Mouse (Mus musculus): Measurements from ENCODE around the gene Ssh2. TPM values are rescaled to one million over a fixed set of nuclear protein-coding genes. Genes with fewer than 3 reads are reported as not detected.

The Ssh2 gene
- polyA plus RNA-seq, 1 experiment from 2014 or later, result 13.8 TPM

DNA sequence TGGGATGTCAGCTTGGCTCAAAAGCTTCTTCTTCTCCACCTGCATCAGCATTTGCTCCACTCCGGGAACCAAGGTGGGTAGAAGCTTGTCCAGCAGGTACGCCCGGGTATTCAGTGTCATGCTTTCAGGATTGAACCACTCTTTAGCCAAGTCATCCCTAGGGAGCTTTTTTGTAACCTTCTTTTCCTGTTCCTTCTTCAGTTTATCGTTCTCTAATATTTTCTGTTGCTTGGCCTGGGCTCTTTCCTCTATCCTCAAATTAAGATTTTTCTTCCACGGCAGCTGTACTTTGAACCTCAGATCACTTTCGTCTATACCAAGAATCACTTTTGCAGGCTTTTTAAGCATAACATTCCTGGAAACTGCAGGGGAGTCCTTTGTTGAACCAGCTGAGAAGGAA is 27.2 kb upstream of the Ssh2 start, which contains the start of gene Efcab5:
Efcab5 (minus strand) TSS at position 101 of the 400 bp plus-strand sequence.
- Histone ChIP-seq H3K27me3 (replicated peaks; ENCODE audit: control insufficient read depth, insufficient read depth, low read length) (no peaks in the 10 kb centered on the region), H3K4me2 (ENCODE audit: low read length) (no peak within 1 kb of the TSS), H3K9ac (ENCODE audit: low read depth, low read length) (no peak within 1 kb of the TSS), H3K4me1 (ENCODE audit: control insufficient read depth, insufficient read depth, low read depth, low read length) (no peaks in the 10 kb centered on the region), H3K36me3 (ENCODE audit: control insufficient read depth, insufficient read depth, low read length) (no peaks in the 10 kb centered on the region), H3K27ac (ENCODE audit: low read depth, low read length) (no peak within 1 kb of the TSS), H3K9me3 (ENCODE audit: control insufficient read depth, low read length) (no peaks in the 10 kb centered on the region), H3K4me3 (ENCODE audit: low read length) (no peak within 1 kb of the TSS)
- 83% methylated on average over 6 of the region's 6 CpGs for WGBS
- no peak for ATAC-seq

DNA sequence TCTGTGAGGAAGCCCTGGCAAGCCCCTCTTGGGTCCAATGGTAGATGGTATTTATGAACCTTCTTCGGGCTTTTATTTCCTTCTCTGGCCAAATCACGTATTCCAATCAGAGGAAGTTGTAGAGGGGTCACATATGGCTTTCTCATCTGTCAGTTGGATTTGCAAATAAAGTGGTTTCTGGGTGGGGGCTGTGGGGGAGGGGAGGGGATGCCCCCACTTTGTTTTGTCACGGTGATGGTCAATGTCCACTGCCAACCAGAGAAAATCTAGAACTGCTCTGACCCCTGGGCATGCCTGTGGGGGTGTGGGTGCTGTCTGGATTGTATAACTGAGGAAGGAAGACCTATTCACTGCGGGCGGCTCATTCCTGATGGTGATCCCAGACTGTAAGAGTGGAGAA is 22.7 kb upstream of the Ssh2 start:
- Histone ChIP-seq H3K27ac (ENCODE audit: low read depth, low read length) (no peak overlapping the region), H3K4me2 (ENCODE audit: low read length) (no peak overlapping the region), H3K4me3 (ENCODE audit: low read length) (no peak overlapping the region), H3K4me1 (ENCODE audit: control insufficient read depth, insufficient read depth, low read depth, low read length) (no peaks in the 10 kb centered on the region), H3K9me3 (ENCODE audit: control insufficient read depth, low read length) (no peaks in the 10 kb centered on the region), H3K36me3 (ENCODE audit: control insufficient read depth, insufficient read depth, low read length) (no peaks in the 10 kb centered on the region), H3K27me3 (replicated peaks; ENCODE audit: control insufficient read depth, insufficient read depth, low read length) (no peaks in the 10 kb centered on the region), H3K9ac (ENCODE audit: low read depth, low read length) (no peak overlapping the region)
- 53% methylated on average over 5 of the region's 5 CpGs for WGBS
- no peak for ATAC-seq

DNA sequence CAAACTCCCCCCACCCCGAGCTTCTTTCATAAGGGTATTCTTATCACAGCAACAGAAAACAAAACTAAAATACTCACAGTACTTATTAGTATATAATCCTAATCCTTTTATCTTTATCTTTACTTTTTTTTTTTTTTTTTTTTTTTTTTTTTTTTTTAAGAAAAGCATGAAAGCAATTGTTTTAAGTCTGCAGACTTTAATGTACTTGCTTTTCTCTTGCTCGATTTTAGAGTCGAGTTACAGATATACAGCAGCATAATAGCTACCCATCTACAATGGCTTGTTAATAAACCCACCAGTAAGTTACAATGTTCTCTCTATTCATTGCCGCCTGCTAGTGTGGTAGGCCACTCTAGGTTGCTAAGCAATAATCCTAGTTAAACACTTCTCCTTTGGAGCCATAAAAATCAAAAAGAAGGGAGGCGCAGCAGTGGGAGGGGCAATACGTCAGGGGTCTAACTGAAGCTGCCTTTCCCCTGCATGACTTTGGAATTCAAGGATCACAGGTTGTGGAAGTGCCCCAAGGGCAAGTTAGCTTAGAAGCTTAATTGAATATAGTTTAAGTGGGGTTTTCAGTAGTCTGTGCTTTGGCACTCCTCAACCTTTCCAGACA is 22.0 kb upstream of the Ssh2 start:
- WGBS, result 32% methylated on average over 6 of the region's 6 CpGs
- no peaks in the 10 kb centered on the region for H3K27me3 ChIP-seq (replicated peaks; ENCODE audit: control insufficient read depth, insufficient read depth, low read length)
- no peaks in the 10 kb centered on the region for H3K4me1 ChIP-seq (ENCODE audit: control insufficient read depth, insufficient read depth, low read depth, low read length)
- H3K27ac ChIP-seq (ENCODE audit: low read depth, low read length), result no peak overlapping the region
- H3K36me3 ChIP-seq (ENCODE audit: control insufficient read depth, insufficient read depth, low read length), result no peaks in the 10 kb centered on the region
- H3K4me2 ChIP-seq (ENCODE audit: low read length), result no peak overlapping the region
- H3K4me3 ChIP-seq (ENCODE audit: low read length), result no peak overlapping the region
- no peak overlapping the region for H3K9ac ChIP-seq (ENCODE audit: low read depth, low read length)
- no peaks in the 10 kb centered on the region for H3K9me3 ChIP-seq (ENCODE audit: control insufficient read depth, low read length)
- no peak for ATAC-seq

DNA sequence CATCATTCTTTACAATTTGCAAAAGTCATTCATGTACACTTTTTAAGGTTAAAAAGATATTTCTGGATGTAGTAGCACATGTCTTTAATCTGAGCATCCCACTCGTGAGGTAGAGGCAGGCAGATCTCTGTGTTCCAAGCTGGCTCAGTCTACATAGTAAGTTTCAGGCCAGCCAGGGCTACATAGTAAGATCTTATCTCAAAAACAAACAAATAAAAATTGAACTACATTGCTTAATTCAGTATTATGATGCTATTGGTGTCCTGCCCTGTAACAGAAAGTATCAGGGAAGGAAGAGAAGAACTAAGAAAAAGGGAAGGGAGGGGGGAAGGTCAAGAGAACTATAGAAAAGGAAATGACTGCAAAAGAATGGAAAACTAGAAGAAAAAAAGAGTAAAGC is 21.3 kb upstream of the Ssh2 start:
- Histone ChIP-seq H3K9me3 (ENCODE audit: control insufficient read depth, low read length) (no peaks in the 10 kb centered on the region), H3K27me3 (replicated peaks; ENCODE audit: control insufficient read depth, insufficient read depth, low read length) (no peaks in the 10 kb centered on the region), H3K4me2 (ENCODE audit: low read length) (no peak overlapping the region), H3K4me1 (ENCODE audit: control insufficient read depth, insufficient read depth, low read depth, low read length) (no peaks in the 10 kb centered on the region), H3K36me3 (ENCODE audit: control insufficient read depth, insufficient read depth, low read length) (no peaks in the 10 kb centered on the region), H3K27ac (ENCODE audit: low read depth, low read length) (no peak overlapping the region), H3K9ac (ENCODE audit: low read depth, low read length) (no peak overlapping the region), H3K4me3 (ENCODE audit: low read length) (no peak overlapping the region)
- ATAC-seq, result no peak
- WGBS, result 77% methylated on average over 1 of the region's 1 CpGs

DNA sequence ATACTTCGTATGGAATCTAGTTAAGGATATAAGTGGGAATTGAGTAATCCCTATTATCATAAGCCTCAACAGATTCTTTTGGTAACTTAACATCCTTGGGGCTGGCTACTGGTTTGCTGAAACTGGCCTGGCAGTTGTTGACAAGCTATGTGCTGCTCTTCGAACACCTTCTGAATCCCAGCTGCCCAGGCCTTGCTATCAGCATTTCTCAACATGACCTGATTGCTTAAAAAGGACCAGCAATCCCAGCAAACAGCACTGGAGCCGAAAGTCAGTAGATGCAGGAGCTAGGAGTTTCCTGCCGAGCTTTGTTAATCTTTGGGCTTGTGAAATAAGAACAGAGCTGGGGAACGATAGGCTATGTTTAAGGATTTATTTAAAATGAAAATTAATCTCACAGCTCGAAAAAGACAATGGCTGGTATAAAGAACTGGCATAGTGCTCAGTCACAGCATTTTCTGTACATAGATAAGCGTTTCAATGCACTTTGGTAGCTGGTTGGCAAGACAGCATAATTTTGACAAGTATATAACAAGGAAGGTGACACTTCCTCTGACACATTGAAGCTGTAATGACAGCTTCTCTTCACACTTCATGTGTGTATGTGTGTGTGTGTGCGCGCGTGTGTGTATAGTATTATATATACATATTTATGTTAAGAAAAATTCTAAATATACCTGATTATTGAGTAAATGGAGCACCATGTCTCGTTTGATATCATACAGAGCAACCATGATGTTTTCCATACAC is 20.6 kb upstream of the Ssh2 start:
- ATAC-seq, result no peak
- 77% methylated on average over 11 of the region's 11 CpGs for WGBS

DNA sequence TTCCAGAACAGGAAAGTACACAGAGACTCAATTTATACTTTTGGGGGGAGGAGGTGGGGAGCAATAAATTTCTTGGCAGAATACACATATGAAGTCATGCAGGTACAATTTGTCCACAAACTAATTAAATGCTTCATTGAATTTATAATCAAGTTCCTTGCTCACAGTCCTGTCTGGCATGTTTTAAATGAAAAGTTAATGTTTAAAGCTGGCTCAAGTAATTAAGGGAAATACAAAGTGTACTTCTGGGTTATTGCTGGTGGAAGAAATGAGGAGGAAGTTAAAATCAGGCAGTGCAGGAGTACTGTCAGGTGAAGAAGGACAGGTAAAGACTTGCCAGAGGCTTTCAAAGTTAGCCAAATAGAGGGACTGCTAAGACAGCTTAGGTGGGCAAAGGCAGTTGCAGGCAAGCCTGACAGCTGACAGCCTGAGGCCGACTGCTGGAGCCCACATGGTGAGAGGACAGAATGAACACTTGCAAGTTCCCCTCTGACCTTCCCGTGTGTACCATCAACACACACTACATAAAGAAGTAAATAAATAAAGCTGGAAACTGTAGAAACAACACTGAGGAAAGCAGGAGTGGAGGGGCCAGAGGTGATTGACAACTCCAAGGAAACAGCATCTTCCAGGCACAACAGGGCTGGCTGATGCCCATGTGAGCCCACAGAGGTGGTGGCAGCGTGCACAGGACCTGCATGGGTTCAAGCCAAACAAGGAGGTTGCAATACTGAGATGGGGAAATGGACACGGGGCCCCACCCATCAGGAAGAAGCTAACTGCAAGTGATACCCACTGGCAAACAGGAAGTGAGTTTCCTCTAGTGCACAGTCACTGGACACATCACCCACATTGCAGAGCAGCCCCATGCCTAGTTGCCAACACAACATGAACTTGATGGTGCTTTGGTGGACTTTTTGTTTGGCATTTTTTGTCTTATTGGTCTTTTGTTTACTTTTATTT is 19.6 kb upstream of the Ssh2 start:
- ATAC-seq, result no peak
- Histone ChIP-seq H3K4me3 (ENCODE audit: low read length) (no peak overlapping the region), H3K27me3 (replicated peaks; ENCODE audit: control insufficient read depth, insufficient read depth, low read length) (no peaks in the 10 kb centered on the region), H3K4me1 (ENCODE audit: control insufficient read depth, insufficient read depth, low read depth, low read length) (no peaks in the 10 kb centered on the region), H3K36me3 (ENCODE audit: control insufficient read depth, insufficient read depth, low read length) (no peaks in the 10 kb centered on the region), H3K27ac (ENCODE audit: low read depth, low read length) (no peak overlapping the region), H3K9ac (ENCODE audit: low read depth, low read length) (no peak overlapping the region), H3K9me3 (ENCODE audit: control insufficient read depth, low read length) (no peaks in the 10 kb centered on the region), H3K4me2 (ENCODE audit: low read length) (no peak overlapping the region)
- 44% methylated on average over 4 of the region's 4 CpGs for WGBS

More for the DNA sequence above, 20.6 kb upstream of the Ssh2 start:
- Histone ChIP-seq H3K4me3 (ENCODE audit: low read length) (no peak overlapping the region), H3K9me3 (ENCODE audit: control insufficient read depth, low read length) (no peaks in the 10 kb centered on the region), H3K36me3 (ENCODE audit: control insufficient read depth, insufficient read depth, low read length) (no peaks in the 10 kb centered on the region), H3K4me2 (ENCODE audit: low read length) (no peak overlapping the region), H3K27ac (ENCODE audit: low read depth, low read length) (no peak overlapping the region), H3K4me1 (ENCODE audit: control insufficient read depth, insufficient read depth, low read depth, low read length) (no peaks in the 10 kb centered on the region), H3K27me3 (replicated peaks; ENCODE audit: control insufficient read depth, insufficient read depth, low read length) (no peaks in the 10 kb centered on the region), H3K9ac (ENCODE audit: low read depth, low read length) (no peak overlapping the region)

DNA sequence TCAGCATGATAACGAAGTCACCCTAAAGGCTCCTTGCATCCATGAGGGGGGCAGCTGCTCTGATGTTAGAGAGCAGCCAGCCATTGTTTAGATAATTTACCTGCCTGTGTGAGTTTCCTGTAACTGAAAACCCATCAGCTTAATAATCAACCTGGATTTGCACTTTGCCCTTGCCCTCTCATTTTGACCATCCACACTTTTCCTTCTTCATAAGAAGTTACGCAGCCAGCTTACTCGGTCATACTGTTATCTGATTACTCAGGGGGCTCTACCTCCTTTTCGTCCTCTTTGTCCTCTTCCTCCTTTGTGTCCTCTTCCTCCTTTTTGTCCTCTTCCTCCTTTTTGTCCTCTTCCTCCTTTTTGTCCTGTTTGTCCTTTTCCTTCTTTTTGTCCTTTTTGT is 16.5 kb upstream of the Ssh2 start:
- Histone ChIP-seq H3K27ac (ENCODE audit: low read depth, low read length) (no peak overlapping the region), H3K27me3 (replicated peaks; ENCODE audit: control insufficient read depth, insufficient read depth, low read length) (no peaks in the 10 kb centered on the region), H3K4me2 (ENCODE audit: low read length) (no peak overlapping the region), H3K9me3 (ENCODE audit: control insufficient read depth, low read length) (no peaks in the 10 kb centered on the region), H3K4me3 (ENCODE audit: low read length) (no peak overlapping the region), H3K36me3 (ENCODE audit: control insufficient read depth, insufficient read depth, low read length) (no peaks in the 10 kb centered on the region), H3K4me1 (ENCODE audit: control insufficient read depth, insufficient read depth, low read depth, low read length) (no peaks in the 10 kb centered on the region), H3K9ac (ENCODE audit: low read depth, low read length) (no peak overlapping the region)
- no peak for ATAC-seq
- WGBS, result 50% methylated on average over 4 of the region's 4 CpGs

DNA sequence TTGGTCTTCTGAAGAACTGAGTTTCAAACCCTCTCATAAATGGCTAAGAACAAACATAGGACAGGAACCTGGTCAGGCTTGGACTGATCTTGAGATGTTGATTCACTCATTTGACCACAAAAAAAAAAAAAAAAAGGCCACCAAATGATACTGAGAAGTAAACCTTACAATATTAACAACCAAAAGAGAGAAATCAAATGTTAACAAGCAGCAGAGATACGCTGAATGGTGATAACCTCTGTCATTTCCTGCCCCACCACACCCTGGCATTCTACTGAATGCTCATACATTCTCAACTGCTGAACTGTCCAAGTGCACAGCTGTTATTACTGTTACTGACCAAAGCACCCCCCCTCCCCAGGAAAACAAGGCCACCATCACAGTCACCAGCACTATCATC is 15.4 kb upstream of the Ssh2 start:
- ATAC-seq, result no peak

DNA sequence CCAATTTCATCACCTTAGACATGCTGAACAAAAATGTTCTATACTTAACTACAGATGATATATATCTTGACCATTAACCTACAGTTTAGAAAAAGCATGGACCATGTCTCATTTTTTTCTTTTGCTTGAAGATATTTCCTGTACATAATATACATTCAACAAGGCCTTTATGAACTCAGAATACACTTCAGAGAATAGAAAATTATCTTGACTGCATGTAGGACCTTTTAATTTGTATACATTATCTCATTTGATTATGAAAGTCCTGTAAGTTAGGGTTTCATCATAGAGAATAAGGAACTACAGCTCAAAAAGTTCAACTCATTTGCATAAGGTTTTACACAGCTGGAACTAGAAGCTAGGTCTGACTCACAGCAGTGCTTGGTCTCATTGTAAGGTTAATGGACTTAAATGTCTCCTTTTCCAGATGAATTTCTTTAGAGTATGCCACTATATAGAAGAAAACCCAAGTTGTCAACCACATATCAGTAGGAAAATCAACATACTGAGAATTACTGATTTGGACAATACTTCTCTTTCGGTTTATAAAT is 1.9 kb upstream of the Ssh2 start:
- WGBS, result 94% methylated on average over 1 of the region's 1 CpGs
- ATAC-seq, result no peak
- no peak overlapping the region for H3K4me3 ChIP-seq (ENCODE audit: low read length)

More for the DNA sequence above, 15.4 kb upstream of the Ssh2 start:
- no peak overlapping the region for H3K4me2 ChIP-seq (ENCODE audit: low read length)
- no peaks in the 10 kb centered on the region for H3K9me3 ChIP-seq (ENCODE audit: control insufficient read depth, low read length)
- WGBS, result 81% methylated on average over 1 of the region's 1 CpGs
- H3K4me1 ChIP-seq (ENCODE audit: control insufficient read depth, insufficient read depth, low read depth, low read length), result no peaks in the 10 kb centered on the region
- no peak overlapping the region for H3K9ac ChIP-seq (ENCODE audit: low read depth, low read length)
- H3K27me3 ChIP-seq (replicated peaks; ENCODE audit: control insufficient read depth, insufficient read depth, low read length), result no peaks in the 10 kb centered on the region
- no peaks in the 10 kb centered on the region for H3K36me3 ChIP-seq (ENCODE audit: control insufficient read depth, insufficient read depth, low read length)
- H3K27ac ChIP-seq (ENCODE audit: low read depth, low read length), result no peak overlapping the region
- H3K4me3 ChIP-seq (ENCODE audit: low read length), result no peak overlapping the region

More for the DNA sequence above, 1.9 kb upstream of the Ssh2 start:
- H3K4me2 ChIP-seq (ENCODE audit: low read length), result no peak overlapping the region
- no peak overlapping the region for H3K27ac ChIP-seq (ENCODE audit: low read depth, low read length)
- H3K27me3 ChIP-seq (replicated peaks; ENCODE audit: control insufficient read depth, insufficient read depth, low read length), result no peaks in the 10 kb centered on the region
- H3K9me3 ChIP-seq (ENCODE audit: control insufficient read depth, low read length), result no peaks in the 10 kb centered on the region
- H3K9ac ChIP-seq (ENCODE audit: low read depth, low read length), result no peak overlapping the region
- H3K4me1 ChIP-seq (ENCODE audit: control insufficient read depth, insufficient read depth, low read depth, low read length), result peaks cover 17% of the 10 kb centered on the region
- H3K36me3 ChIP-seq (ENCODE audit: control insufficient read depth, insufficient read depth, low read length), result no peaks in the 10 kb centered on the region
